Mouse (Mus musculus) induced T-regulatory cell, adult 2 months (primary cell): ENCODE results near the gene Krtap27-1.

Experiments used
- DNase-seq: peaks from one replicate; pipeline ENCODE4 v3.0.0-alpha.2; 2012; ENCODE audit warnings: low read depth

The Krtap27-1 gene

DNA sequence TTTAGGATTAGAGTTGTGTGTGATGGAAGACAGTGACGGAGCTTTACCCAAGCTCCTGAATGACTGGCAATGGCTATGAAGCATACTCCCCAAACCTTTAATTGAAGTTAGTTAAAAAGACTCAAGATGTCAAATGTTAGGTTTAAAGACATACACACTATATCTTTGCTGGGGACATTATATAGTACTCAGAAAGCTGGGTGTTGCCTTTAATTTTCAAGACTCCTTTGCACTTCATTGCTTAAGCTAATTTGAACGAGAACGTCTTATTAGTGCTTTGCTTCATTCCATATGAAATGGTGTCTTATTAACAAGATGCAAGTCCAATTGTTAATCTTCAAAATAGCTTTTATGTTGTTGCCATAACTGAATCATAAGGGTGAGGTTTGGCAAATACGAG is at the start of gene Krtap27-1:
Krtap27-1 (minus strand) TSS at position 101 of the 400 bp plus-strand sequence.
- no peak for DNase-seq

DNA sequence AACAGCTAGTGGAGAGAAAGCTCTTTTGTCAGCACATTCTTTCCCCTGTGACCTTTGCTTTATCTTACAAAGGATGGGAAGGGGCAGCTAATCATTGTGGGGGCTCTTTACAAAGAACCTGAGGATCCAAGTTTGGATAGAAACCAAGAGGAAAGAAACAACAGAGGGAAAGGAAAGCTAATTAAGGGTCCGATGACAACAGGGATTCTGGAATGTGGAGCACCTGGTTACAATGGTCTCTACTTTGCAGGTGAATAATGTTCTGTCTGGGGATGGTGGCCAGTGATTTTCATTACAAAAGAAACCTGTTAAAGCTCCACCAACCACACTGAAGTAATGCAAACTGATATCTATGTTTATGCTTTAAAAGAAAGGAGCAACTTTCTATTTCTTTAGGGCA is 48.6 kb upstream of the Krtap27-1 start:
- DNase-seq: no peak

DNA sequence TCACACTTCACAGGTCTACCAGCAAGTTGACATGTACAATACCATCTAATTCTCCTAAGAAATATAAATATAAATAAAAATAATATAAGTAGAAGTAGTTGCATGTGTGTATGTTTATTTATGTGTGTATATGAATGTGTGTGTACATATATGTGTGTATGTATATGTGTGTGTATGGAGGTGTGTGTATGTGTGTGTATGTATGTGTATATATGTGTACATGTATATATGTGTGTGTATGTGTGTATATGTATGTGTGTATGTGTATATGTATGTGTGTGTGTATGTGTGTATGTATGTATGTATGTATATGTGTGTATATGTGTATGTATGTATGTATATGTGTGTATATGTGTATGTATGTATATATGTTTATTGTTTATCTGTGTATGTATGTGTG is 45.1 kb upstream of the Krtap27-1 start:
- DNase-seq: no peak

DNA sequence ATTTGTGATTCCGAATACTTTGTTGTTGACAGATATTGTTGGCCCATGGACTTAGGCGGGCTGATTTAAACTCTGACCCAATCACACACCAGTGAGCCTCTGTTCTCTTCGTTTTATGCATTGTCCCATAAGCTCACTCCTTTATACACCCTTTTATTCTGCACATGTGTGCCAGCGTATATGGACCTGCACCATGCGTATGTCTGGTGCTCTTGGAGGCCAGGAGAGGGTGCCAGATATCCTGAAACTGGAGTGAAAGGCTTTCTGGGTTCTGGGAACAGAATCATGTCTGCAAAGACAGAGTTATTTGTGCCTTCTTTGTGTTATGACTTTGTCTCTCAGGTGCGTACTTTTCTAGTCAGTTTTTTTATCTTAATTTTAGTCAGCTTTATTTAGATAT is 39.8 kb upstream of the Krtap27-1 start:
- DNase-seq: no peak

DNA sequence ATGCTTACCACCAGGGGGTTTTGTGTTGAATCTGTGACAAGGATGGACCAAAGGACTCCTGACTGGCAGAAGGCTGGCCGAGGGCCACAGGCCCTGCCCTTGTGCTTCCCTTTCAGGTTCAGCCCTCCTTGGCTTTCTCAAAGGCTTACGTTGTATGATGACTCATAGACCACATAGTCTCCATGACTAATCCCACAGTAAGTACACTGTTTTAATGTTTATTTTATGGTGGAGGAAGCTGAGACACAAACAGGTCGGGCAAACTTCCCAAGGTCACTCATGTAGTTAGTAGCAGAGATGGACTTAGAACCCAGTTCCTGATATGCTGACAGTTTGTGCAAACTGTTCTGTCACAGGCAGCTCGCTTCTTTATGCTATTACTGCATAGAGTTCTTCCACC is 39.3 kb upstream of the Krtap27-1 start:
- DNase-seq: no peak

DNA sequence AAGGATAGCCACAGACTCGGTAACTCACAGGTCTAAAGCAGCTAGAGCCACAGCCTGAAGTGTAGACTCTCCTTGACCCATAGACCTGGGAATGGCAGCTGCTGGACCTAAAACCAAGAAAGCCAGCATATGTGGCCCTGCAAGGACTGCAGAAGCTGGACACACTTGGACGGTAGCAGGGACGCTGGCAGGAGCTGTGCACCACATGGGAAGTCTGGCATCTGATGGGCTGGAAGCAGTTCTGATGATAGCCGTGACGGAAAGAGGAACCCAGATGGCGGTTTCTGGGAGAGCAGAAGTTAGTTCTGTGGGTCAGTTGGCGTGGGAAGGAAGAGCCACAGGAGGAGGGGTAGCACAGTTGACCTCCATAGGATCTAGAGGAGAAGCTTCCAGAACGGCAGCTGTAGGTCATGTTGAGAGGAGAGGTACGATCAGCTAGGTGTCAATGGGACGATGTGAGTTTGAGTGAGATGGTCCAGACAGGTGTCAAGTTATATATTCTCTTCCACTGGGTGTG is 36.1 kb upstream of the Krtap27-1 start, which contains the start of gene 2310061N02Rik:
2310061N02Rik (minus strand) TSS at position 467 of the 517 bp plus-strand sequence.
- no peak for DNase-seq

DNA sequence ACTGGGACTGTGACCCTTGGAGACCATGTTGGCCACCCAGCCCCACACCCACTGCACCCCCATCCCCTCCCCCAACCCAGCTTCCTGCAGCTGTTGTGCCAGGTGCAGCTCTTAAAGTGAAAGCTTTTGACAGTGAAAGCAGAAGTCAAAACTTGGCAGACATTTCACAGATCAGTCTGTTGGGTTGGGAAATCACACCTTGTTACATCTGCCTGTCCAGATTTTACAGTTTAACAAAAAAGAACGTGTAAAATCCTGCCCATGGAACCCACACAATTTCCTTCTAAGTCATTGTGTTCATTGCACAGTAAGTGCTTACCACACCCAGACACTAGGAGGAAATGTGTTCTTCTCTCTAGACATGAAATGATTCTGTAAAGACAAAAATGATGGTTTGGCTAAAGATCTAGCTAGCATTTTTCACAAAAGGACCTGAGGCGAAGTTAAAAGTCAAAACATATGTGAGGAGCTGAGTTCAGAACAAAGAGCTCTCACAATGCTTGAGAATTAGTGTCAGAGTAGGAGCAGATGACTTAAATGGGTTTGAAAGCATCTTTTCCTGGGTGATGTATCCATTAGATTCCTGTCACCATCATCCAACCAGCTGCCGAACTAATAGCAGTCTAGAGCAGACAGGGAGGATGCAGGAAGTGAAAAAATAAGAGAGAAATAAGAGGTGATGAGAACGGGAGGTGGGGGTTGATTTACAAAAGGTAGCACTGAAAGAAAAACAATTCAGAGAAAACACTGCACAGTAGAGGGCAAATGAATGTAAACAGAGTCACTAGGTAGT is 29.8 kb upstream of the Krtap27-1 start:
- peak; percentile 3 for DNase-seq

DNA sequence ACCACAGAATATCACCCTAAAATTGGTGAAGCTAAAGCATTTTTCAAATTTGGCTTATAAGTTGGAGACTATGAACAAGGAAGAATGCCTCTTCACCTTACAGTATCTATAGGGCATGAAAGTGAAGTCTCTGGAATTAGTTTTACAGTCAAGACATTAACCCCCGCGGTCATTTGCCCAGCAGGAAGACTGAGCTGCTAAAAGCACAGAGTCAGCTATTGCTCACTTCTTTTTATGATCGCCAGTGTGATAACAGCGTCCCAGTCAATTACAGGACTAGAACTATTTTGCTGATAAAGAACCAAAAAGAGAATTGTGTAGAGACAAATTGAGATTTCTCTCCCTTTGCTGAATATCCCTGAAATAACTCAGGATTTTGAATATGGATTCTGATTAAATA is 24.8 kb upstream of the Krtap27-1 start:
- DNase-seq: no peak

DNA sequence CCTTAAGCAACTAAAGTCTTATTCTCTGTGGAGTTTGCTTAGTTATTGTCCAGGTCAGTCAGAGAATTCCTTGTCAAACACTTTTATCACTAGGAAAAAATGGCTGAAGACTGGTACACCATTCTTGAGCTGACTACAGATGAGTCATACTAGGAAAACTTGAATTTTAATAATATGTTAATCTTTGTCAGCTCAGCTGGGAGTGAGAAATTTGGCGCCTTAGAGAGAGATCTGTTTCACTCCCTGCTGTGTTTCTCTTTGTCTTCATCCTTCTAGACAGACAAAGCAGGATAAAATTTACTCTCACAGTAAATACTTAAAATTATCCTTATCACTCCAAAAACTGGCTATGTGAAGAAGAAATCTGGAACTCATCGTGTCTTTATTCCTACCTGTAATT is 9.8 kb upstream of the Krtap27-1 start:
- no peak for DNase-seq

DNA sequence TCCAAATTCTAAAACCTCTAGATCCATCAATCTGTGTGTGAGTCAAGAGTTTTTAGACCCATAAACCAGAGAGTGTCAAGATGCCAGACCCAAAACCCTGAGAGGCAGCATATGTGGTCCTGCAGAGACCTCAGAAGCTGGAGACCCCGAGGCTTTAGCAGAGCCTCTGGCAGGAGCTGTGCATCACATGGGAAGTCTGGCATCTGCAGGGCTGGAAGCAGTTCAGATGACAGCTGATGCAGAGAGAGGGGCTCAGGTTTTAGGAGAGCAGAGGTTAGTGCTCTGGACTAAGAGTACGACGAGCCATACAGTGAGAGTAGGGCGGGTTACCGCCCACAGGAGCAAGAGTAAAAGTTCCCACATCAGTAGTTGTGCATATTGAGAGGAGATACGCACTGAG is 7.6 kb upstream of the Krtap27-1 start:
- no peak for DNase-seq

DNA sequence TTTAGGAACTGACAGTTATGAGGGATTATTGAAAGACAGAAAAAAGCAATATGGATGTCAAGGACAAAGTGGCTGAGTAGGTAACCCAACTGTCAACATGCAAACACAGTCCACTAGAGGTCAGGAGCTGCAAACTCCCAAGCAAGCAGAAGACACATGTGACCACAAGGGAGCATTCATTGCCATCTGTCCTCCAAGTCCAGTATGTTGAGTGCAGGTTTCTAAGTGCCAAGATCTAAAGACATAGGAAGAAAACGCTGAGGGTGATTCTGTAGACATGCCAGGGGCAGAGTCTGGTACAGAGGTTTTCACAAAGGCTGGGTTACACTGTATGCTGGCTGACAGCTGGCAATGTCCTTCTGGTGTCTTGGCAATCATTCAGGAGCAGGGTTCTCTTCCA is 14.0 kb downstream of the Krtap27-1 start:
- no peak for DNase-seq

DNA sequence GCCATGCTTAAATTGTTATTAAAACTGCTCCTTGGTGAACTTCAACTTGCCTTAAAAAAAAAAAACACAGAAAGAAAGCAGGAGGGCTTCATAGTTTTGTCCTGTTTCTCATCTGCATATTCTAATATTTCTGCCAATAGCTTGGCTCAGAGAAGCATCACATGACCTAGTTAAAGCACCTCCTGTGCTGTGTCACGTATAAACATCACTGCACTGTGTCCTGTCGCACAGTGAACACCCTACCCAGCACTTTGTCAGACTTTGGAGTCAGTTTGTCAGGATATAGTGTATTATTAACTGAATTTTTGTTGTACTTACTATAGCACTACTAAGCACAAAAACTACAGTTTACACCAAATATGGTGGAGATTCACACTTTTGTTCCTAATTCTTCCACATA is 19.5 kb downstream of the Krtap27-1 start:
- DNase-seq: no peak

DNA sequence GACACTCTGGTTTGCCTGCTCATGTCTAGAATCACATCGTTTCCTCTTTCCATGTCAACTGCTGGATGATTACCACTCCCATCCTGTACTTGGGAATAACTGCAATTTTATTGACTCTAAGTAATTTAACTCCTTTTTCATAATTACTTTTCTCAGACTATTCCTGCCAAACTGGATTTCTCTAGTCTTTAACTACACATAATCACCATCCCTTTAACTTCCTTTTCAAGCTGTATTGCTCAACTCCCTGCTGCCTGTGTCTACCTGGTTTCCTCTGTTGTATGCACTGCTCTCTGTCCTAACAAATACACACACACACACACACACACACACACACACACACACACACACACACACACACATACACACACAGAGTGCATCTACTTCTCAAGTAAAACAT is 20.4 kb downstream of the Krtap27-1 start:
- DNase-seq: no peak

DNA sequence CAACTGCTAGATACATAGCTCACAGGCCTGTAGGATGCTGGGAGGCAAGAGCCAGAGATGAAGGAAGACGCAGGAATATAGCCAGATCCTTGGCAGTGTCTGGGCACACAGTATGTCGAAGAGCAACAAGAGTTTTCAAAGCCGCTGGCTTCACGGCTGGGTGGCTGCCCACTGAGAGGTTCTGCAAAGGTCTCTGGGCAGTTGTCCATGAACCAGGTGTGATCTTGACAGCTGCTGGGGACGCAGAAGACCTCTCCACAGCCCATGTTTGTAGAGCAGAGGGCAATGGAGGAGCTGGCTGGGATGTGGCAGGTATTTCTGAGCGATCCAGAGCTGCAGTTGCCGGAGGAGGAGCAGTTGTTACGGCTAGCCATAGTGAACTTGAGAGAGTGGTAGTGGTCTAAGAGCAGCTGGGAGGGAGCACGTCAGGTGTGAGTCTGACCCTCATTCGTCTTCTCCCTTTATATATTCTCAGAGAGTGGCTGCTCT is 24.1 kb downstream of the Krtap27-1 start, which contains the start of gene Krtap26-1:
Krtap26-1 (minus strand) TSS at position 439 of the 489 bp plus-strand sequence.
- DNase-seq: no peak

DNA sequence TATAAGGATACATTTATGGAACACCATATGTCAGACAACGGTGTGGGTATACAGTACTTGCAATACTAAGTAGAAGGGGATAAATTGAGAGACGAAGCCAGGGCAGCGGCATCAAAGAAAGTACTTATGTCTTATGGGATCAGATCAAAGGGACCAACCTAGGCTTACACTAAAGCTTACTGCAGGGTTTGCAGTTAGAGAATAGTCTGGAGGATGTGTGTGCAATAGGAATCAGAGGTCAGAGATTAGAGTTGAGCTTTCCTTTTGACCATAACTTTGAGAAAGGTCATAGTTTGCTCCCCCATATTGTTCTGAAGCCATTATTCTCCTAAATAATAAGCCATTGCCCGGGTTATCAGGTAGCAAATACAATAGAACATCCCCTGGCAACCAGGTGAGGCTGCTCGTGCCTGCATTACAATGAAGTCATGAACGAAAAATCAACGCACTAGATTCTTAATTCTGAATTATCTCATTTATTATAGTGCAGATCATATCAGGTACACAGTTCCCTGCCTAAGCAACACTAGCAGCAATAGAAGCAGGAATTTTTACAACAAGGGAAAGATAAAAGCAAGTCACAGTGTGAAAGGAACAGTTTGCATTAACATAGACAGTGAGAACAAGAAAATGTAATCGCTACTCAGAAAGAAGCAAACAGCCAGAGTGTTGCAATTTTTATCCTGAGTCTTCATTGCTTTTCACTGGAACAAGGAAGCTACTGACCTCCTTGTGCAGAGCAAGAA is 24.9 kb downstream of the Krtap27-1 start:
- no peak for DNase-seq

DNA sequence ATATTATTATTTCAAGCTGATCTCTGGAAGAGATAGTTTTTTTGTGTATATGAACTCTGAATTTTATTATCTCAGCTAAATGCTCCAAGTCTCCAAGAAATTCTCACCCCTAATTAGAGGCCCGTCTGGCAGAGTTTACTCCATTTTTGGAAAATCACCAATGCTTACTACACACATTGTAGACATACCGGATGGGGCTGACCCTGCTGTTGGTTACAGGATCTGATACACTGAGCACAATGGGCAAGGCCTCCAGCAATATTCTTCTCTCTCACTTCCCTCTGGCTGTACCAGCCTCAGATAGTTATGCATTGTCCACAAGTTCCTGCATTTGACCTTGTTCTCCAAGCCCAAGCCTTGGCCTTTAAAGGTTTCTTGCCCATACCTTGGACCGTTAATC is 31.4 kb downstream of the Krtap27-1 start:
- no peak for DNase-seq

DNA sequence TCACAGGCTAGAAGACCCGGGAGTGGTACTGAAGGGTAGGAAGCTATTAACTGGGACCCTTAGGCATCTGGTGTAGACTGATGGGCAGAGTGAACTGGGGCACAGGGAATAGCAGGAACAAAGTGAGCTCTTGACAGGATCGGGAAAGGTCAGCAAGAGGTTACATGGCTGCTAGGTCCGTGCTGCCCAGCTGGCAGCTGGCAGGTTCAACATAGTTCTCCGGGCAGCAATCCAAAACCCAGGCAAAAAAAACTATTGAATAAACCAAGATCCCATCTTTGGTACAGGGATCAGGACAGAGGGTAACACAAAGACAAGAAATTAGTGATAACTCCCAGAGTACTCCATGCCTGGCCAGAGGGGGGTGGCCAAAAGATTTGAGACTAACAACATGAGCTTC is 36.3 kb downstream of the Krtap27-1 start:
- no peak for DNase-seq

DNA sequence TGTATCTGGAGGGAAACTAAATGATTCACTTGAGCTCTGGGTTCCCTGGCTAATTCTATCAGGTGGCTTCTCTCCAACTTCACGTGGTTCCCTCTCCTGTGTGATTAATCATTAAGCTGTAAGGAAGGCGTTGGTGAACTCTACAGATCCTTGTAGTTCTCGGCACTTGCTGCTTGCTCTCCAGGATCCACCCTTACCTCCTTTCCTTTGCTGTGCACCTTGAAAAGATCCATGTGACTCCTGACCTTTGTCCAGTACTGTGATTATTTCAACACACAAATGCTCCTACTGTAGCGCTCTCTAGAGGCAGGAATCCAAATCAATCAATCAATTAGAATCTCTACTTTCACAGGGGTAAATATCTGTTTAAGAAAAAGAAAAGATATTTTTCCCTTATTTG is 40.0 kb downstream of the Krtap27-1 start:
- no peak for DNase-seq

DNA sequence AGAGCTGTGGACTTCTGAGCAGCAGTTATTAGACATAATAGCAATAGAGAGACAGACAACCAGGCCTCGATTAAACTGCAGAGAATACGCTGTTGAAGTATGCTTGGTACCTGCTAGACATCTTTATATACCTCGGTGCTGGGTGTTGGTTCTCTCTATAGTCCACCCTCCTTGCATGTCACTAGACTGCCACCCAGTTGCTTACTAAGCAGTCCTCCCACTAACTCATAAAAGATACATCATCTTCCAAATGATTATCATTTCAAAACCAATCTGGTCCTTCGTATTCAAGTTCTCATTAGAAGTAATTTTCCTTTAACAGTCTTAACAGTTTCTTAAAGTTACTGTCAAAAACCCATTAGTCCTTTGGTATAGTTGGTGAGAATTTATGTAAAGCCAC is 43.9 kb downstream of the Krtap27-1 start, which contains the start of gene 2310079G19Rik:
2310079G19Rik (minus strand) TSS at position 101 of the 400 bp plus-strand sequence.
- no peak for DNase-seq
